Mouse (Mus musculus): ENCODE data around the gene Sfrp4. TPM values are rescaled to one million over a fixed set of nuclear protein-coding genes. Genes with fewer than 3 reads are reported as not detected.
A peak's percentile ranks its signal among the peaks of the same experiment; 100 is the strongest.
"Not testable (repeated sequence)": the region's sequence is repeated elsewhere in the genome, so short reads cannot be mapped to it uniquely, and the experiment has no call there.

Sfrp4 gene
- 2.9 and 3.3 TPM in 2 replicates for polyA plus RNA-seq (2014; fragmentation: Nextera tagmentation; extraction: Ambion mirVana)

GRCm38 (mm10) chr13:19622573-19623227 is at the start of gene Sfrp4:
Gene Sfrp4 (plus strand): TSS chr13:19623104.
- Histone ChIP-seq H3K27me3 (replicated peaks; ENCODE audit: control insufficient read depth, insufficient read depth, low read length) (no peaks in the 10 kb centered on the region), H3K9me3 (replicated peaks; ENCODE audit: control insufficient read depth, low read length) (no peaks in the 10 kb centered on the region), H3K4me3 (ENCODE audit: low read depth, low read length) (peak within 1 kb of the TSS; percentile 46), H3K36me3 (ENCODE audit: control insufficient read depth, insufficient read depth, low read length) (no peaks in the 10 kb centered on the region), H3K4me2 (ENCODE audit: low read length) (peak within 1 kb of the TSS; percentile 90), H3K27ac (ENCODE audit: low read depth, low read length) (no peak within 1 kb of the TSS; the same call in 1 of the 2 replicates), H3K4me1 (ENCODE audit: control insufficient read depth, insufficient read depth, low read length) (peaks cover 13% of the 10 kb centered on the region), H3K9ac (ENCODE audit: low read length) (peak within 1 kb of the TSS; percentile 69)
- WGBS: 3% methylated on average over 25 of the region's 25 CpGs
- DNase-seq (ENCODE audit: low spot score) (peak; percentile 75), ATAC-seq (peak; percentile 74)

- H3K4me2 ChIP-seq (ENCODE audit: low read length); H3K9ac ChIP-seq (ENCODE audit: low read length); H3K4me1 ChIP-seq (ENCODE audit: control insufficient read depth, insufficient read depth, low read length); H3K36me3 ChIP-seq (ENCODE audit: control insufficient read depth, insufficient read depth, low read length); H3K27ac ChIP-seq (ENCODE audit: low read depth, low read length); DNase-seq (ENCODE audit: low spot score); H3K4me3 ChIP-seq (ENCODE audit: low read depth, low read length); ATAC-seq; H3K27me3 ChIP-seq (replicated peaks; ENCODE audit: control insufficient read depth, insufficient read depth, low read length); H3K9me3 ChIP-seq (replicated peaks; ENCODE audit: control insufficient read depth, low read length): not testable (repeated sequence)
- WGBS: 90% methylated on average over 2 of the region's 2 CpGs
Observed at GRCm38 (mm10) chr13:19574723-19575122, 48.2 kb upstream of the Sfrp4 start.

GRCm38 (mm10) chr13:19575947-19576346 is 47.0 kb upstream of the Sfrp4 start:
- DNase-seq (ENCODE audit: low spot score) (no peak), ATAC-seq (no peak)
- H3K27me3 ChIP-seq (replicated peaks; ENCODE audit: control insufficient read depth, insufficient read depth, low read length): no peaks in the 10 kb centered on the region
- no peak overlapping the region for H3K4me2 ChIP-seq (ENCODE audit: low read length)
- no peaks in the 10 kb centered on the region for H3K4me1 ChIP-seq (ENCODE audit: control insufficient read depth, insufficient read depth, low read length)
- H3K4me3 ChIP-seq (ENCODE audit: low read depth, low read length): no peak overlapping the region
- whole genome bisulfite sequencing: 91% methylated on average over 3 of the region's 3 CpGs
- H3K27ac ChIP-seq (ENCODE audit: low read depth, low read length): no peak overlapping the region
- no peaks in the 10 kb centered on the region for H3K9me3 ChIP-seq (replicated peaks; ENCODE audit: control insufficient read depth, low read length)
- H3K9ac ChIP-seq (ENCODE audit: low read length): no peak overlapping the region
- H3K36me3 ChIP-seq (ENCODE audit: control insufficient read depth, insufficient read depth, low read length): no peaks in the 10 kb centered on the region

- no peaks in the 10 kb centered on the region for H3K36me3 ChIP-seq (ENCODE audit: control insufficient read depth, insufficient read depth, low read length)
- no peaks in the 10 kb centered on the region for H3K4me1 ChIP-seq (ENCODE audit: control insufficient read depth, insufficient read depth, low read length)
- no peak overlapping the region for H3K4me3 ChIP-seq (ENCODE audit: low read depth, low read length)
- H3K9me3 ChIP-seq (replicated peaks; ENCODE audit: control insufficient read depth, low read length): no peaks in the 10 kb centered on the region
- H3K27ac ChIP-seq (ENCODE audit: low read depth, low read length): no peak overlapping the region
- WGBS: 88% methylated on average over 3 of the region's 3 CpGs
- H3K9ac ChIP-seq (ENCODE audit: low read length): no peak overlapping the region
- no peak overlapping the region for H3K4me2 ChIP-seq (ENCODE audit: low read length)
- ATAC-seq (no peak), DNase-seq (ENCODE audit: low spot score) (no peak)
- no peaks in the 10 kb centered on the region for H3K27me3 ChIP-seq (replicated peaks; ENCODE audit: control insufficient read depth, insufficient read depth, low read length)
Observed at GRCm38 (mm10) chr13:19590996-19591759, 31.7 kb upstream of the Sfrp4 start.

GRCm38 (mm10) chr13:19595141-19595540 is 27.8 kb upstream of the Sfrp4 start:
- 89% methylated on average over 1 of the region's 1 CpGs for WGBS
- Histone ChIP-seq H3K36me3 (ENCODE audit: control insufficient read depth, insufficient read depth, low read length) (no peaks in the 10 kb centered on the region), H3K27ac (ENCODE audit: low read depth, low read length) (no peak overlapping the region), H3K4me2 (ENCODE audit: low read length) (no peak overlapping the region), H3K9ac (ENCODE audit: low read length) (no peak overlapping the region), H3K4me1 (ENCODE audit: control insufficient read depth, insufficient read depth, low read length) (no peaks in the 10 kb centered on the region), H3K4me3 (ENCODE audit: low read depth, low read length) (no peak overlapping the region), H3K9me3 (replicated peaks; ENCODE audit: control insufficient read depth, low read length) (no peaks in the 10 kb centered on the region), H3K27me3 (replicated peaks; ENCODE audit: control insufficient read depth, insufficient read depth, low read length) (no peaks in the 10 kb centered on the region)
- DNase-seq (ENCODE audit: low spot score): no peak
- ATAC-seq: no peak

- H3K27ac ChIP-seq (ENCODE audit: low read depth, low read length): no peak overlapping the region
- H3K4me3 ChIP-seq (ENCODE audit: low read depth, low read length): no peak overlapping the region
- H3K4me1 ChIP-seq (ENCODE audit: control insufficient read depth, insufficient read depth, low read length): no peaks in the 10 kb centered on the region
- H3K9me3 ChIP-seq (replicated peaks; ENCODE audit: control insufficient read depth, low read length): no peaks in the 10 kb centered on the region
- WGBS: 92% methylated on average over 6 of the region's 6 CpGs
- no peak for DNase-seq (ENCODE audit: low spot score)
- H3K9ac ChIP-seq (ENCODE audit: low read length): no peak overlapping the region
- H3K27me3 ChIP-seq (replicated peaks; ENCODE audit: control insufficient read depth, insufficient read depth, low read length): no peaks in the 10 kb centered on the region
- H3K4me2 ChIP-seq (ENCODE audit: low read length): no peak overlapping the region
- no peaks in the 10 kb centered on the region for H3K36me3 ChIP-seq (ENCODE audit: control insufficient read depth, insufficient read depth, low read length)
- ATAC-seq: no peak
Observed at GRCm38 (mm10) chr13:19599242-19599641, 23.7 kb upstream of the Sfrp4 start.

GRCm38 (mm10) chr13:19602531-19602930 is 20.4 kb upstream of the Sfrp4 start:
- H3K4me2 ChIP-seq (ENCODE audit: low read length): no peak overlapping the region
- H3K4me1 ChIP-seq (ENCODE audit: control insufficient read depth, insufficient read depth, low read length): no peaks in the 10 kb centered on the region
- H3K4me3 ChIP-seq (ENCODE audit: low read depth, low read length): no peak overlapping the region
- H3K27ac ChIP-seq (ENCODE audit: low read depth, low read length): no peak overlapping the region
- H3K9me3 ChIP-seq (replicated peaks; ENCODE audit: control insufficient read depth, low read length): no peaks in the 10 kb centered on the region
- DNase-seq (ENCODE audit: low spot score) (peak; percentile 15), ATAC-seq (peak; percentile 60; the same call in 1 of the 2 replicates)
- no peak overlapping the region for H3K9ac ChIP-seq (ENCODE audit: low read length)
- 27% methylated on average over 1 of the region's 1 CpGs for WGBS
- H3K27me3 ChIP-seq (replicated peaks; ENCODE audit: control insufficient read depth, insufficient read depth, low read length): no peaks in the 10 kb centered on the region
- no peaks in the 10 kb centered on the region for H3K36me3 ChIP-seq (ENCODE audit: control insufficient read depth, insufficient read depth, low read length)

GRCm38 (mm10) chr13:19603719-19604118 is 19.2 kb upstream of the Sfrp4 start:
- no peak overlapping the region for H3K27ac ChIP-seq (ENCODE audit: low read depth, low read length)
- H3K9ac ChIP-seq (ENCODE audit: low read length): no peak overlapping the region
- DNase-seq (ENCODE audit: low spot score) (no peak), ATAC-seq (no peak)
- H3K4me2 ChIP-seq (ENCODE audit: low read length): no peak overlapping the region
- H3K4me3 ChIP-seq (ENCODE audit: low read depth, low read length): no peak overlapping the region
- 90% methylated on average over 1 of the region's 1 CpGs for WGBS
- H3K9me3 ChIP-seq (replicated peaks; ENCODE audit: control insufficient read depth, low read length): no peaks in the 10 kb centered on the region
- H3K36me3 ChIP-seq (ENCODE audit: control insufficient read depth, insufficient read depth, low read length): no peaks in the 10 kb centered on the region
- no peaks in the 10 kb centered on the region for H3K4me1 ChIP-seq (ENCODE audit: control insufficient read depth, insufficient read depth, low read length)
- H3K27me3 ChIP-seq (replicated peaks; ENCODE audit: control insufficient read depth, insufficient read depth, low read length): no peaks in the 10 kb centered on the region

- Histone ChIP-seq H3K36me3 (ENCODE audit: control insufficient read depth, insufficient read depth, low read length) (no peaks in the 10 kb centered on the region), H3K9ac (ENCODE audit: low read length) (no peak overlapping the region), H3K4me3 (ENCODE audit: low read depth, low read length) (no peak overlapping the region), H3K4me1 (ENCODE audit: control insufficient read depth, insufficient read depth, low read length) (no peaks in the 10 kb centered on the region), H3K27me3 (replicated peaks; ENCODE audit: control insufficient read depth, insufficient read depth, low read length) (no peaks in the 10 kb centered on the region), H3K27ac (ENCODE audit: low read depth, low read length) (no peak overlapping the region), H3K4me2 (ENCODE audit: low read length) (no peak overlapping the region), H3K9me3 (replicated peaks; ENCODE audit: control insufficient read depth, low read length) (no peaks in the 10 kb centered on the region)
- no peak for ATAC-seq
- DNase-seq (ENCODE audit: low spot score): no peak
Observed at GRCm38 (mm10) chr13:19604916-19605315, 18.0 kb upstream of the Sfrp4 start.

All from forebrain, embryonic 14.5 days (tissue).